Mouse (Mus musculus) left cerebral cortex, postnatal 36 days (tissue): ENCODE measurements around the gene Krt79. TPM values are rescaled to one million over a fixed set of nuclear protein-coding genes. Genes with fewer than 3 reads are reported as not detected.

Experiments used
- DNase-seq, 2 experiments: peaks; one replicate each; pipeline ENCODE4 v3.0.0; 2021 to 2022; ENCODE audit warnings: low spot score in 2 of 2, mixed read lengths in 1 of 2
- intact Hi-C: fragments of 180-260 bp; cut with DNase I; formaldehyde crosslinking; loops from one replicate; pipeline ENCODE4 v1.15.1; 2025
- total RNA-seq, 2 experiments: library from RNA; stranded (reverse); gene quantifications; 2 replicates each; pipeline ENCODE4 v1.2.3; 2021

The Krt79 gene
- not detected for total RNA-seq

DNA sequence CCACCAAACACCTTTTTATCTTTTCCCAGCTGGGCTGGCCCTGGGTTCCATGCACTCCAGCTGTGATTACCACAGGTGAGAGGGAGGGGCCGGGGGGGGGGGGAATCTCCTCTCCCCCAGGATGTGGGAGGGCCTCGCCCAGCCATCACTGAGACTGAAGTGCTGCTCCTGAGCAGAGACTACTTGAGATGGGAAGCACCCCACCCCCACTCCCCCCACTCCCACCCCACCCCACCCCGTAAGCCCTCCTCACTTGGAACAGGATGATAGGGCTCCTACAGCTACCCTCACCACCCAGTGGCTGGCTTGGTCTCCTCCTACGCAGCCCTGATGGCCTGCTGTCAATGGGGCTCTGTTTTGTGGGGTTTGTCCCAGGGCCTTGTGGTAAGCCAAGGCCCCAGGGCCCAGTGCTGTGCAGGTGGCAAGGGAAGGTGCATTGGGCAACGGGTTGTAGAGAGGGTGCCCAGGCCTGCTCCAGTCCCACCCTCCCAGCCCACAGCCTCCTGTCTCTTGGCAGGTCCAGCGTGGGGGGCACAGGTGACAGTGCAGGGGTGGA, at the start of gene Krt79:
TSS of gene Krt79 (minus strand) at position 51 of the 556 bp plus-strand sequence.
- no peak for DNase-seq
- intact Hi-C loops: no loop called here

DNA sequence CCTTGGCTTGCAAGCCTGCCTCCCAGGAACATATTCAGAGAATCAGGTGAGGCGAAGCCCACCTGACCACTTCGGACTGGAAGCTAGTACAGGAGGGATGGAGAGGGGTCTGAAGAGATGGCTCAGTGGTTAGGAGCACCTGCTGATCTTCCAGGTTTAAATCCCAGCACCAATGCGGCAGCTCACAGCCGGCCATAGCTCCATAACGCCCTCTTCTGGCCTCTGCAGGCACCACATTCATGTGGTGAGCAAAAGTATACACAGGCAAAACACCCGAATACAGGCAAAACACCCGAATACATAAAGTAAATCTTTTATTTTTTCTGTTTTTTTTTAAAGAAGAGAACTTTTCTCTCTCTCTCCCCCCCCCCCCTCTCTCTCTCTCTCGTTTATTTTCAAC, 48.6 kb upstream of the Krt79 start:
- DNase-seq: no peak
- intact Hi-C loops: loop anchor here (1.0 kb wide), 1 partner anchor 77 kb away; no protein-coding TSS in a partner anchor

GRCm38 (mm10) chr15:101988119-101988518, 48.0 kb upstream of the Krt79 start:
- intact Hi-C loops: loop anchor here (1.0 kb wide), 1 partner anchor 77 kb away; no protein-coding TSS in a partner anchor
- DNase-seq: peak; percentile 82 to 86

DNA sequence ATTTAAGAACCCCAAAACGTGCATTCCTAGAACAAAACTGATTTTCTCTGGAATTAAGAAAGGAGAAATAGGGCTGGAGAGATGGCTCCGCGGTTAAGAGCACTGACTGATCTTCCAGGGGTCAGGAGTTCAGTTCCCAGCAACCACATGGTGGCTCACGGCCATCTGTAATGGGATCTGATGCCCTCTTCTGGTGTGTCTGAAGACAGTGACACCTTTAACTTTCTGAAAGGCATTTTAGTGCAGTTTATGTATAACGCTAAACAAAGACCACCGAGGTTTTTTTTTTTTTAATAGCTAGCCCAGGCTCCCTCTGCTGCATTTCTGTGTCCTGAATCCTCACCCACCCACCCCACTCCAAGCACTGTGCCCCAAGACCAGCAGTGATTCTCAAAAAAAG, 44.6 kb upstream of the Krt79 start:
- no peak for DNase-seq
- intact Hi-C loops: loop anchor here (1.0 to 2.0 kb wide), 3 partner anchors 465 to 658 kb away; no protein-coding TSS in a partner anchor

- DNase-seq: peak; percentile 88 to 92
- intact Hi-C loops: loop anchor here (1.0 to 2.0 kb wide), 3 partner anchors 465 to 657 kb away; no protein-coding TSS in a partner anchor
Measured at GRCm38 (mm10) chr15:101983949-101984601, 44.0 kb upstream of the Krt79 start.

DNA sequence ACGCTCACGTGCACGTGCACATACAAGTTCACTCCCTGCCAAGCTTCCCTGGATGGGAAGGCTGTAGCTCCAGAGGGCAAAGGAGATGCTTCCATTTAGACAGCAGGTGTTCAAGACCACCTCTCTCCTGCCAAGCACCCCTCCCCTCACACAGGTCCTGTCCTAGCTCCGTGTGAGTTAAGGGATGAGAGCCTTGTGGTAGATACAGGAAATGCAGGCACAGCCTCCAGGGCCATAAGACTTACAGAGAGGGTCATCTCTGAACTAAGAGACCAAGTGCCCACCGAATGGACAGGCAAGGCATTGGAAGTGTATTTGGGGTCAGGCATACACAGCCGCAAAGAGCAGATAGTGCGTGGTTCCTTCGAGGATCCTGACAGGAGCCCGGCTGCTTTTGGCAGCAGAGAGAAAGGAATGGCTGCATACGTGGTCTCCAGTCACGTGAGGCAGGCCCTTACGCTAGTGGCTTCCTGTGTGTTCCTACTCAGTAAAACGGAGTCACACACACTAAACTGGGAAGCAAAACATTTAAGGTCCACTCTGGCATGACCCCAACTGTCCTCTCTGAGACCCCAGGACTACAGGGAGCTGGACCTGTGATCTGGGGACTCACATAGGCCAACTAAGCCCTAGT, 43.3 kb upstream of the Krt79 start:
- intact Hi-C loops: no loop called here
- DNase-seq: no peak

GRCm38 (mm10) chr15:101980849-101981248, 40.7 kb upstream of the Krt79 start:
- intact Hi-C loops: no loop called here
- DNase-seq: no peak

GRCm38 (mm10) chr15:101977043-101977726, 37.1 kb upstream of the Krt79 start:
- intact Hi-C loops: no loop called here
- peak; percentile 76 to 86 for DNase-seq

- no peak for DNase-seq
- intact Hi-C loops: no loop called here
Measured at GRCm38 (mm10) chr15:101976641-101977040, 36.5 kb upstream of the Krt79 start.

GRCm38 (mm10) chr15:101976023-101976422, 35.9 kb upstream of the Krt79 start:
- no peak for DNase-seq
- intact Hi-C loops: no loop called here

GRCm38 (mm10) chr15:101974083-101974845, 34.1 kb upstream of the Krt79 start:
- no peak for DNase-seq
- intact Hi-C loops: no loop called here

DNA sequence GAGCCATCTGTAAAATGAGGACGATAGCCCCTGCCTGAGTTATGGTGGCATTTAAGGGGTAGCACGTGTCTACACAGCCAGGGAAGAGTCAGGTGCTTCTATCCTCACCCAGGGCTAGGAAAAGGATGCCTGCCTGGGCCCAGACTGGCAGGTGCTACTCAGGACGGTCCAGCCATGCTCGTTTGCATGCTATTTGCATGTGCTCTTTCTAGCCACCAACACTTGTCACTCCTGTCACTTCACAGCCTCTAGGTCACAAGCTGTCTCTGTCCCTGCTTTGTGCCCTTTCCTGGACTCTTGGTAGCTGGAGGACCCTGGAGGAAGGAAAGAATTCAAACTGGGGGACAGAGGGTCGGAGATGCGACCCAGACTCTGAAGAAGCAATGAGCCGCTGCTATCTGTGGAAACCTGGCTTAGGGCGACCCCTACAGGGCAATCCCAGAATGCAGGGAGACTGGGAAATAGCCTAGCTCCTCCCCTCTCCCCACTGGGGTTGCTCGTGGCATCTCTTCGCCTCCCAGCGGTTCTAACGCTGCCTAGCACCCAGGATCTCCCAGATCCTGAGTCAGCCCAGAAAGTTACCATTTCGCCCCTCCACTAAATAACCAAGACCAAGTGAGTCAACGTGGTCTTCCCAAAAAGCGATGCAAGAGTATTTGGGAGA, 33.4 kb upstream of the Krt79 start:
- peak; percentile 91 to 94 for DNase-seq
- intact Hi-C loops: loop anchor here (1.0 kb wide), 2 partner anchors 201 to 454 kb away; no protein-coding TSS in a partner anchor

DNA sequence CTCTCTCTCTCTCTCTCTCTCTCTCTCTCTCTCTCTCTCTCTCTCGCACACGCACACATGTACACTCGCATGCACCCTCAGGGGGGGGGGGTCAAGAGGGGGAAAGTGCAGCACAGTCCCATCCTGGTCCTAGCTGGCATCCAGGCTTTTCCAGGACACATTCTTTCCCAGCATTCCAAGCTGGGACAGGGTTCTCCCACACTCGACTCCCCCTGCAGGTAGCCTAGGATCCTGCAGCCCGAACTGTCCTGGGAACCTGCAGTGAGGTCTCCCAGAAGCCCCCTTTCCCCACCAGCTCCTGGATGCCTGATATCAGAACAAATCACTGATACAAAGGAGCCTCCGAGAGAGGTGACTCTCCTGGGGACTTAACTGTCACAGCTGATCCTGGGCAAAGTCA, 30.4 kb upstream of the Krt79 start:
- intact Hi-C loops: no loop called here
- DNase-seq: no peak

GRCm38 (mm10) chr15:101966808-101967207, 26.7 kb upstream of the Krt79 start:
- intact Hi-C loops: no loop called here
- no peak for DNase-seq

DNA sequence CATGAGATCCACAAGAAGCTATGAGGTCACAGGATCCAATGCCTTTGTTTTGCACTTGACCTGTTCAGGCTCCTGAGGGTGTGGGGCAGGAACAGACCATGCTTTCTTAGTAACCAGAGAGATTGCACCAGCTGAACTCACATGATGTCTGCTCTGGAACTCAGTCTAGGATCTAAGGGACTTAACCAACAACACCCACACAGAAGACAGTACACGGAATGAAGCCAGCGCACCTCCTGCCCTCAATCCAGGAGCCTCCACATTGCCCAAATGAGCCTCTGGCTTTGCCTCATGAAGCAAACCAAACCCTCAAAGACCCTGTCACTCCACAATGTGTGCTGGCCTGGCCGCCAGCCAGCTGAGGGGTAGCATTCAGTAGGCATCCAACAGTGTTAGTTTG, 18.8 kb upstream of the Krt79 start:
- intact Hi-C loops: no loop called here
- no peak for DNase-seq

DNA sequence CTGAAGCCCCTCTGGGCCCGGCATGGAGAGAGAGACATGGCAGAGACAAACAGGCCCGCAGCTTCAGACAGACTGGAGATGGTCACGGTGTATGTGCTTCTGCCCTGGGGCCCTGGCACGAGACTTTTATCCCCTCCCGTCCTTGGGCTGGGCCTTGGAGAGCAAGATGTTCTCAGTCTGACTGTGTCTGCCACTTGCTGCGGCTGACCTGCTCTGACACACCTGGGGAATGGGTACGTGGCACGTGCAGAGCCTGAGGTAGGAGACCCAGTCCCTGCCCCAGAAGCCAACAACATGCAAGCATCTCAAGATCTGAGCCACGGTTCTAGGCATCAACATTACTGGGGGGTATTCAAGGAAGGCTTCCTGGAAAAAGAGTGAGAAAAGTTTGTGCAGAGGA, 14.1 kb upstream of the Krt79 start, which contains the start of gene Krt78:
TSS of gene Krt78 (minus strand) at position 101 of the 400 bp plus-strand sequence.
- DNase-seq: no peak
- intact Hi-C loops: no loop called here

DNA sequence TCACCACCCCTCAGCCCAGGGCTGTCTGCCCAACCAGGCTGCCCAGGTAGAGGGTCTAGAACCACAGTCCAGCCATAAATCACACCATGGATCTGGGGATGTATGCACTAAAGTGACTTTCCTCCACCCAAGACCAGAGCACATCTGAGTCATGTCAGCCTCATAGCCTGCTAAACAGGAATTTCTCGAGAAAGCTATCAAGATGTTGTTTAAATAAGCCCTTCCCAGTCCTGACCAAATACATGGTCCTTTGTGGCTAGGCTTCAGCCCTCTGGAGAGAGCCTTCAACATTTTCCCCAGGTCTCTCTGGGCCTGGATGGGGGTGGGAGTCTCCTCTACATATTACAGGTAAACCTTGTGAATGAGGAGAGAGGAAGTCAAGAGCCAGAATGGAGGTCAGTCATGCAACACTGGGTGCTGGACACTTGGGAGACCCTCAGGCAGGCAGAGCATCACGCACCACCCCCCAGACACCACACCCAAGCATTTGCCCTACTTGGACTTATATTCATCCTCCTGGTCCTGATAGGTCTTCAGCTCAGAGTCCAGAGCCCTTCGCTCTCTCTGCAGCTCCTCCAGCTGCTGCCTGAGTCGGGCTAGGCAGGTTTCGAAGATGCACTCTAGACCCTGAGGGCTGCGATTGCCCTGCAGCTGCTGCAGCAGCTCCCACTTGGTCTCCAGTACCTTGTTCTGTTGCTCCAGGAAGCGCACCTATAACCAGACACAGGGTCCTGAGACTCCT, 12.8 kb upstream of the Krt79 start:
- DNase-seq: no peak
- intact Hi-C loops: no loop called here

- no peak for DNase-seq
- intact Hi-C loops: no loop called here
Measured at GRCm38 (mm10) chr15:101945430-101945829, 5.3 kb upstream of the Krt79 start.
